Mouse (Mus musculus) ES-E14 (cell line): ENCODE data around the gene Gfpt1. TPM values are rescaled to one million over a fixed set of nuclear protein-coding genes. Genes with fewer than 3 reads are reported as not detected.

Source experiments
- DNase-seq: peaks from one replicate; pipeline ENCODE4 v3.0.0-alpha.2; 2013; ENCODE audit warnings: low read depth, low spot score
- H3K27ac ChIP-seq: 2 replicates; pipeline ENCODE4 v1.5.1; 2012; ENCODE audit warnings: low read depth, mild to moderate bottlenecking, low read length, moderate library complexity, mixed read lengths; ENCODE audit not compliant: poor library complexity, insufficient read depth, severe bottlenecking
- H3K36me3 ChIP-seq: 2 replicates; pipeline ENCODE4 v1.6.1; 2012; ENCODE audit warnings: mild to moderate bottlenecking, low read length, moderate library complexity, mixed read lengths; ENCODE audit not compliant: control insufficient read depth, poor library complexity, insufficient read depth, severe bottlenecking
- H3K4me1 ChIP-seq, 2 experiments: fragments of 150-350 bp in 1 of 2; sonication (generic) in 1 of 2; 2 replicates each; pipeline ENCODE4 v1.6.1; 2012; ENCODE audit warnings: low read length in 2 of 2, mild to moderate bottlenecking in 1 of 2, mixed read lengths in 1 of 2; ENCODE audit not compliant: control insufficient read depth in 2 of 2, insufficient read depth in 2 of 2, poor library complexity in 1 of 2
- H3K4me3 ChIP-seq, 2 experiments: fragments of 150-350 bp in 1 of 2; sonication (generic) in 1 of 2; 2 replicates each; pipeline ENCODE4 v1.5.1; 2012; ENCODE audit warnings: low read length in 2 of 2, low read depth in 1 of 2, mild to moderate bottlenecking in 1 of 2, mixed read lengths in 1 of 2; ENCODE audit not compliant: insufficient read depth in 1 of 2, poor library complexity in 1 of 2, severe bottlenecking in 1 of 2
- H3K9ac ChIP-seq: 2 replicates; pipeline ENCODE4 v1.6.1; 2012; ENCODE audit warnings: low read depth, mild to moderate bottlenecking, low read length, mixed read lengths; ENCODE audit not compliant: poor library complexity, insufficient read depth, severe bottlenecking
- H3K9me3 ChIP-seq: fragments of 150-350 bp; sonication (generic); 2 replicates; pipeline ENCODE4 v1.6.1; 2012; ENCODE audit warnings: low read depth, mild to moderate bottlenecking, low read length; ENCODE audit not compliant: control insufficient read depth, insufficient read depth
- CHD2 ChIP-seq: IDR thresholded peaks from 2 replicates; pipeline ENCODE4 v1.6.1; 2014; ENCODE audit warnings: mild to moderate bottlenecking, low read depth, low read length, inconsistent platforms
- HCFC1 ChIP-seq: IDR thresholded peaks from 2 replicates; pipeline ENCODE4 v1.6.1; 2012; ENCODE audit warnings: low read length, inconsistent platforms, borderline replicate concordance; ENCODE audit not compliant: insufficient read depth
- MAFK ChIP-seq: IDR thresholded peaks from 2 replicates; pipeline ENCODE4 v1.6.1; 2014; ENCODE audit warnings: mild to moderate bottlenecking, low read depth, low read length, inconsistent platforms; ENCODE audit not compliant: insufficient read depth
- ZC3H11A ChIP-seq: IDR thresholded peaks from 2 replicates; pipeline ENCODE4 v1.6.1; 2012; ENCODE audit warnings: low read depth, mild to moderate bottlenecking, inconsistent platforms, low read length, borderline replicate concordance
- ZNF384 ChIP-seq: IDR thresholded peaks from 2 replicates; pipeline ENCODE4 v1.6.1; 2012; ENCODE audit warnings: low read depth, low read length, inconsistent platforms
- in situ Hi-C, 2 experiments: fragments of 600-800 bp; cut with MboI; formaldehyde crosslinking; loops; one replicate each; pipeline ENCODE4 v1.15.1; 2025; ENCODE audit warnings: low sequenced_read_pairs in 2 of 2, inconsistent platforms in 1 of 2; ENCODE audit not compliant: unreplicated experiment in 2 of 2
- total RNA-seq: library from RNA; depleted of rRNA; stranded (reverse); fragments of 300-350 nt; gene quantifications from 2 replicates; pipeline ENCODE4 v1.2.3, GENCODE M21; 2012; rRNA removed

Gfpt1 gene
- total RNA-seq: 11.3 and 16.6 TPM in 2 replicates

- peak; percentile 86 for DNase-seq
- TF ChIP-seq MAFK (no peak), ZNF384 (no peak), HCFC1 (no peak), ZC3H11A (no peak), CHD2 (no peak)
- Histone ChIP-seq H3K9me3 (no peaks in the 10 kb centered on the region), H3K4me1 (0 out of 4 replicates have a peak, but pooled peaks cover 0 to 1% of the 10 kb centered on the region in 2 experiments), H3K9ac (peak within 1 kb of the TSS; percentile 89), H3K27ac (peak within 1 kb of the TSS; percentile 84), H3K36me3 (no peaks in the 10 kb centered on the region), H3K4me3 (peak within 1 kb of the TSS; percentile 68 to 79)
- in situ Hi-C loops: no loop called here
These were observed at the start of gene Gfpt1 for GRCm38 (mm10) chr6:87042337-87043130. Gene Gfpt1, plus strand, starts transcription at chr6:87042846.

DNA sequence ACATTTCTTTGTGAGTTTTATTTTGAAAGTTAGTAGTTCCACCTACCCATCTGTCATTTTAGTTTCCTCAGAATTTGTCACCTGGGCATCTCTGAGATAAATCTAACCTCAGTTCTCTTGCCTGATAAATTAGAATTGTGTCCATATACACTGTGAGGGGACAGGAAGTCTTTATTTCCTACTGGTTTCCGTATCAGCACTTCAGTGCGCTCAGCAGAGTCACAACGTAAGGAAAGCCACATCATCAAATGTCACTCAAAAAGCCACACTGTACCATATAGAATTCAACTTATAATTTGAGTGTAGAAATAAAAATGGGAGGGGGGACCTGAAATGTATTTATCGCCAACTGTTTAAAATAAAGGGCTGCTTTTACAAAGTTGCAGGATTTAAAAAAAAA is 48.4 kb upstream of the Gfpt1 start:
- in situ Hi-C loops: no loop called here
- no peak for DNase-seq
- TF ChIP-seq CHD2 (no peak), MAFK (no peak), ZNF384 (no peak), HCFC1 (no peak), ZC3H11A (no peak)
- no peak overlapping the region for H3K4me3 ChIP-seq
- no peak overlapping the region for H3K27ac ChIP-seq
- no peaks in the 10 kb centered on the region for H3K9me3 ChIP-seq
- peaks cover 5% of the 10 kb centered on the region for H3K36me3 ChIP-seq
- H3K9ac ChIP-seq: no peak overlapping the region
- no peaks in the 10 kb centered on the region for H3K4me1 ChIP-seq

- peaks cover 5% of the 10 kb centered on the region for H3K36me3 ChIP-seq
- no peak overlapping the region for H3K27ac ChIP-seq
- no peaks in the 10 kb centered on the region for H3K4me1 ChIP-seq
- in situ Hi-C loops: no loop called here
- no peak for DNase-seq
- TF ChIP-seq CHD2 (no peak), HCFC1 (no peak), ZNF384 (no peak), MAFK (no peak), ZC3H11A (no peak)
- H3K9me3 ChIP-seq: no peaks in the 10 kb centered on the region
- H3K9ac ChIP-seq: no peak overlapping the region
- no peak overlapping the region for H3K4me3 ChIP-seq
These were observed 45.9 kb upstream of the Gfpt1 start for GRCm38 (mm10) chr6:86996629-86997307.

- in situ Hi-C loops: no loop called here
These were observed 45.3 kb upstream of the Gfpt1 start for GRCm38 (mm10) chr6:86997360-86997759.

More at GRCm38 (mm10) chr6:86997360-86997759, 45.3 kb upstream of the Gfpt1 start:
- Histone ChIP-seq H3K4me3 (no peak overlapping the region), H3K27ac (no peak overlapping the region), H3K4me1 (no peaks in the 10 kb centered on the region), H3K9me3 (no peaks in the 10 kb centered on the region), H3K9ac (no peak overlapping the region), H3K36me3 (peaks cover 3% of the 10 kb centered on the region; the same call in 1 of the 2 replicates)
- DNase-seq: no peak
- no peak for TF ChIP-seq CHD2
- no peak for TF ChIP-seq HCFC1
- no peak for TF ChIP-seq MAFK
- TF ChIP-seq ZC3H11A: no peak
- no peak for TF ChIP-seq ZNF384
